Mouse (Mus musculus): ENCODE measurements around the gene Mob2. TPM values are rescaled to one million over a fixed set of nuclear protein-coding genes. Genes with fewer than 3 reads are reported as not detected.

Mob2 gene
- polyA plus RNA-seq, 1 experiment from 2014 or later, result 80.1 TPM

GRCm38 (mm10) chr7:142001597-142002340, 59.1 kb downstream of the Mob2 start:
- WGBS, result 71% methylated on average over 22 of the region's 22 CpGs
- no peaks in the 10 kb centered on the region for H3K36me3 ChIP-seq
- H3K4me3 ChIP-seq, result no peak overlapping the region
- no peak overlapping the region for H3K9ac ChIP-seq
- H3K9me3 ChIP-seq, result no peaks in the 10 kb centered on the region
- no peak overlapping the region for H3K4me2 ChIP-seq
- no peaks in the 10 kb centered on the region for H3K27me3 ChIP-seq
- ATAC-seq (ENCODE audit: borderline replicate concordance, extremely low read depth, low FRiP score, low TSS enrichment), result peak; percentile 36; the same call in 1 of the 2 replicates
- no peaks in the 10 kb centered on the region for H3K4me1 ChIP-seq
- H3K27ac ChIP-seq, result no peak overlapping the region

- H3K4me1 ChIP-seq, result no peaks in the 10 kb centered on the region
- no peaks in the 10 kb centered on the region for H3K27me3 ChIP-seq
- H3K4me2 ChIP-seq, result no peak overlapping the region
- H3K4me3 ChIP-seq, result no peak overlapping the region
- no peaks in the 10 kb centered on the region for H3K36me3 ChIP-seq
- H3K9ac ChIP-seq, result no peak overlapping the region
- 0 out of 2 replicates have a peak, but pooled peaks have one; percentile 17 for ATAC-seq (ENCODE audit: borderline replicate concordance, extremely low read depth, low FRiP score, low TSS enrichment)
- no peak overlapping the region for H3K27ac ChIP-seq
- H3K9me3 ChIP-seq, result no peaks in the 10 kb centered on the region
- WGBS, result 95% methylated on average over 3 of the region's 3 CpGs
Measured at GRCm38 (mm10) chr7:142000661-142001060, 60.2 kb downstream of the Mob2 start.

- Histone ChIP-seq H3K4me2 (no peak overlapping the region), H3K4me3 (no peak overlapping the region), H3K27ac (no peak overlapping the region), H3K36me3 (no peaks in the 10 kb centered on the region), H3K4me1 (no peaks in the 10 kb centered on the region), H3K9ac (no peak overlapping the region), H3K27me3 (no peaks in the 10 kb centered on the region), H3K9me3 (no peaks in the 10 kb centered on the region)
- WGBS, result 76% methylated on average over 4 of the region's 4 CpGs
- ATAC-seq (ENCODE audit: borderline replicate concordance, extremely low read depth, low FRiP score, low TSS enrichment), result no peak
Measured at GRCm38 (mm10) chr7:141994121-141994520, 66.7 kb downstream of the Mob2 start.

- WGBS, result 54% methylated on average over 2 of the region's 2 CpGs
- no peak overlapping the region for H3K9ac ChIP-seq
- no peaks in the 10 kb centered on the region for H3K36me3 ChIP-seq
- H3K4me3 ChIP-seq, result no peak overlapping the region
- H3K27ac ChIP-seq, result no peak overlapping the region
- no peaks in the 10 kb centered on the region for H3K9me3 ChIP-seq
- no peak overlapping the region for H3K4me2 ChIP-seq
- H3K27me3 ChIP-seq, result no peaks in the 10 kb centered on the region
- no peaks in the 10 kb centered on the region for H3K4me1 ChIP-seq
- no peak for ATAC-seq (ENCODE audit: borderline replicate concordance, extremely low read depth, low FRiP score, low TSS enrichment)
Measured at GRCm38 (mm10) chr7:141991183-141991582, 69.7 kb downstream of the Mob2 start.

GRCm38 (mm10) chr7:141988314-141988806, 72.5 kb downstream of the Mob2 start:
- Histone ChIP-seq H3K27ac (no peak overlapping the region), H3K4me2 (no peak overlapping the region), H3K4me1 (no peaks in the 10 kb centered on the region), H3K9ac (no peak overlapping the region), H3K9me3 (no peaks in the 10 kb centered on the region), H3K27me3 (no peaks in the 10 kb centered on the region), H3K36me3 (no peaks in the 10 kb centered on the region), H3K4me3 (no peak overlapping the region)
- whole genome bisulfite sequencing, result 81% methylated on average over 7 of the region's 7 CpGs
- ATAC-seq (ENCODE audit: borderline replicate concordance, extremely low read depth, low FRiP score, low TSS enrichment), result no peak

- H3K9me3 ChIP-seq, result no peaks in the 10 kb centered on the region
- H3K27ac ChIP-seq, result no peak overlapping the region
- no peaks in the 10 kb centered on the region for H3K36me3 ChIP-seq
- no peak for ATAC-seq (ENCODE audit: borderline replicate concordance, extremely low read depth, low FRiP score, low TSS enrichment)
- no peak overlapping the region for H3K9ac ChIP-seq
- H3K4me1 ChIP-seq, result no peaks in the 10 kb centered on the region
- H3K4me2 ChIP-seq, result no peak overlapping the region
- 82% methylated on average over 7 of the region's 7 CpGs for WGBS
- no peak overlapping the region for H3K4me3 ChIP-seq
- H3K27me3 ChIP-seq, result no peaks in the 10 kb centered on the region
Measured at GRCm38 (mm10) chr7:141981237-141981636, 79.6 kb downstream of the Mob2 start.

GRCm38 (mm10) chr7:141979247-141979646, 81.6 kb downstream of the Mob2 start:
- H3K36me3 ChIP-seq, result no peaks in the 10 kb centered on the region
- 87% methylated on average over 4 of the region's 4 CpGs for WGBS

GRCm38 (mm10) chr7:141978003-141978402, 82.9 kb downstream of the Mob2 start:
- Histone ChIP-seq H3K4me2 (no peak overlapping the region), H3K4me1 (no peaks in the 10 kb centered on the region), H3K27me3 (no peaks in the 10 kb centered on the region), H3K27ac (no peak overlapping the region), H3K36me3 (no peaks in the 10 kb centered on the region), H3K9me3 (no peaks in the 10 kb centered on the region), H3K4me3 (no peak overlapping the region), H3K9ac (no peak overlapping the region)
- 77% methylated on average over 6 of the region's 6 CpGs for WGBS
- ATAC-seq (ENCODE audit: borderline replicate concordance, extremely low read depth, low FRiP score, low TSS enrichment), result no peak

More at GRCm38 (mm10) chr7:141979247-141979646, 81.6 kb downstream of the Mob2 start:
- no peak overlapping the region for H3K9ac ChIP-seq
- no peak for ATAC-seq (ENCODE audit: borderline replicate concordance, extremely low read depth, low FRiP score, low TSS enrichment)
- no peaks in the 10 kb centered on the region for H3K9me3 ChIP-seq
- H3K4me3 ChIP-seq, result no peak overlapping the region
- no peaks in the 10 kb centered on the region for H3K27me3 ChIP-seq
- no peak overlapping the region for H3K27ac ChIP-seq
- no peak overlapping the region for H3K4me2 ChIP-seq
- no peaks in the 10 kb centered on the region for H3K4me1 ChIP-seq

- no peak for ATAC-seq (ENCODE audit: borderline replicate concordance, extremely low read depth, low FRiP score, low TSS enrichment)
- Histone ChIP-seq H3K27ac (no peak overlapping the region), H3K36me3 (no peaks in the 10 kb centered on the region), H3K9me3 (no peaks in the 10 kb centered on the region), H3K4me1 (no peaks in the 10 kb centered on the region), H3K27me3 (no peaks in the 10 kb centered on the region), H3K9ac (no peak overlapping the region), H3K4me2 (no peak overlapping the region), H3K4me3 (no peak overlapping the region)
- WGBS, result 23% methylated on average over 7 of the region's 7 CpGs
Measured at GRCm38 (mm10) chr7:141972831-141973619, 87.8 kb downstream of the Mob2 start.

GRCm38 (mm10) chr7:141966281-141966680, 94.6 kb downstream of the Mob2 start:
- H3K9me3 ChIP-seq, result no peaks in the 10 kb centered on the region
- no peak for ATAC-seq (ENCODE audit: borderline replicate concordance, extremely low read depth, low FRiP score, low TSS enrichment)
- H3K27ac ChIP-seq, result no peak overlapping the region
- 72% methylated on average over 2 of the region's 2 CpGs for WGBS
- no peak overlapping the region for H3K4me3 ChIP-seq
- H3K4me2 ChIP-seq, result no peak overlapping the region
- no peak overlapping the region for H3K9ac ChIP-seq
- no peaks in the 10 kb centered on the region for H3K27me3 ChIP-seq
- no peaks in the 10 kb centered on the region for H3K36me3 ChIP-seq
- no peaks in the 10 kb centered on the region for H3K4me1 ChIP-seq

- ATAC-seq (ENCODE audit: borderline replicate concordance, extremely low read depth, low FRiP score, low TSS enrichment), result no peak
Measured at GRCm38 (mm10) chr7:141962521-141962920, 98.3 kb downstream of the Mob2 start.

GRCm38 (mm10) chr7:141961491-141961890, 99.4 kb downstream of the Mob2 start:
- 75% methylated on average over 3 of the region's 3 CpGs for WGBS
- ATAC-seq (ENCODE audit: borderline replicate concordance, extremely low read depth, low FRiP score, low TSS enrichment), result no peak
- H3K4me1 ChIP-seq, result no peaks in the 10 kb centered on the region
- H3K9me3 ChIP-seq, result no peaks in the 10 kb centered on the region
- H3K36me3 ChIP-seq, result no peaks in the 10 kb centered on the region
- H3K4me2 ChIP-seq, result no peak overlapping the region
- no peak overlapping the region for H3K4me3 ChIP-seq
- no peaks in the 10 kb centered on the region; the same call in 1 of the 2 replicates for H3K27me3 ChIP-seq
- H3K27ac ChIP-seq, result no peak overlapping the region
- no peak overlapping the region for H3K9ac ChIP-seq

More at GRCm38 (mm10) chr7:141962521-141962920, 98.3 kb downstream of the Mob2 start:
- no peak overlapping the region for H3K27ac ChIP-seq
- no peak overlapping the region for H3K4me2 ChIP-seq
- H3K4me1 ChIP-seq, result no peaks in the 10 kb centered on the region
- WGBS, result 75% methylated on average over 3 of the region's 3 CpGs
- H3K4me3 ChIP-seq, result no peak overlapping the region
- H3K36me3 ChIP-seq, result no peaks in the 10 kb centered on the region
- no peaks in the 10 kb centered on the region; the same call in 1 of the 2 replicates for H3K27me3 ChIP-seq
- H3K9ac ChIP-seq, result no peak overlapping the region
- no peaks in the 10 kb centered on the region for H3K9me3 ChIP-seq
